Mouse (Mus musculus): ENCODE data around the gene Arrdc5.
A peak's percentile ranks its signal among the peaks of the same experiment; 100 is the strongest.
"Not testable (repeated sequence)": the region's sequence is repeated elsewhere in the genome, so short reads cannot be mapped to it uniquely, and the experiment has no call there.

Gene Arrdc5

DNA sequence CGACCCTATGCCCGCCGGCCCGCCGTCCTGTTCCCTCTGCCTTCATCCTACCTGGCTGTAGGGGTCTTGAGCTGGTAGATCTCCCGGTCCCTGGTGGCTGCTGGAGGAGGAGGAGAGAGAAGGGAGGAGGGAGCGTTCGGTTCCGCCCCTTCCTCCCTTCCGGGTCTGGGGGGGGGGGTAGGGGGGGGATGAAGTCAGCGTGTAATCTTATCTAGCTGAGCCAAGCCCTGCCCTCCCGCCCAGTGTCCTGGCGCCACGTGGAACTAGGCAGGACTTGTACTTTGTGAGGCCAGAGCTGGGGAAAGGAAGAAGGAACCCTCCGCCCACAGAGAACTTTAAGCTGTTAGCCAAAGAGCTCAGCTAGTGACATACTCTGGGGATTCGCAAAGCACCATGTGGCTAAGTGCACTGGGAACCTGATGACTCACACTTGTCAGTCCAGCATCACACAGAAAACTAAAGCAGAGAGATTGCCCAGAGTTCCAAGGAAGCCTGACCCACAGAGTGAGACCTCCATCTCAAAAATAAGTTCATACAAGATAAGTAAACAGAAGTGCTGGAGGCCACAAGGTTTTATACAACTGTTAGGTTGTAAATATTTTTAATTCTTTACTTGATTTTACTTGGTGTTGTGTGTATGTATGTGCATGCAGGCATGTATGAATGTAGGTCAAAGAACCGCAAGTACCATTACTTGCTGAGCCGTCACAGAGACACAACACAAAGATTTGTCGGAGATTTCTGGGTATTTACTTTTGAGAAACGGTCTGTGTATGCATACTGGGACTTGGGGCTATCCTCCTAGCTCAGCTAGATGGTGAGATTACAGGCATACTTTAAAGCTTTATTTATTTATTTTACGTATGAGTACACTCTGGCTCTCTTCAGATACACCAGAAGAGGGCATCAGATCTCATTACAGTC is 23.2 kb downstream of the Arrdc5 start, which contains the start of gene Ticam1:
Ticam1 (minus strand) TSS at position 144 of the 924 bp plus-strand sequence.
- peak; percentile 58 for DNase-seq

GRCm38 (mm10) chr17:56275842-56276480 is 24.1 kb downstream of the Arrdc5 start:
- no peak for DNase-seq

DNA sequence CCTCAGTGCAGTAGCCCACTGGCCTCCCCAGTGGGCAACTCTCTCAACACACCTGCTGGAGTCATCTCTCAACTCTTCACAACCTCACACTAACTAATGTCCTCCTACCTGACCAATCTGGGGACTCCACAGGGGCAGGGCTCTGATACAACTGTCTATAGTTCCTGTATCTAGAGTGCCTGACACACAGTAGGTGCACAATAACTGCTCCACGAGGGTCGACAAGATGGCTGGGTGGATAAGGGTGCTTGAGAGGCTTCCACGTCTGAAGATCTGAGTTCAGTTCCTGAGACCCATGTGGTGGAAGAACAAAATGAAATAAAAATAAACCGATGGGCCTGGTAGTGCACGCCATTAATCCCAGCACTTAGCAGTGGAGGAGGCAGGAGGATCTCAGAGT is 26.1 kb downstream of the Arrdc5 start:
- DNase-seq, result no peak

GRCm38 (mm10) chr17:56273482-56273881 is 26.6 kb downstream of the Arrdc5 start:
- no peak for DNase-seq

GRCm38 (mm10) chr17:56272644-56273043 is 27.4 kb downstream of the Arrdc5 start:
- DNase-seq, result no peak

- no peak for DNase-seq
These were observed 28.4 kb downstream of the Arrdc5 start for GRCm38 (mm10) chr17:56271609-56272253.

DNA sequence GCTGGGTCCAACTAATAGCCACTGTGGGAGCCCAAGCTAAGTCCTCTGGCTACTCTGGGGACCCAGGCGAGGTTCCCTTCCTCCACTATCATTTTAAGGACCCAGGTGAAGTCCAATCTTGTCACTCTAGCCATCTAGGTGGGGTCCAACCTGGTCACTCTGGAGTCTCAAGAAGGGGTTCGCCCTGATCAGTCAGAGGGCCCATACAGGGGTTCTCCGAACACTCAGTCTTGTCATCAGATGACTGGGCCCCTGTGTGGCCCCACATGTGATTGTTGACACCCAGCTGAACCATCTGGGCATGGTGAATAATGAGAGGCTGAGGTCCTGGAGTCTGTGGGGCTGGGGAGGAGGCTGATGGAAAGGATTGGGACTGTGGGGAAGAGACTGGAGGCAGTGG is 30.3 kb downstream of the Arrdc5 start:
- DNase-seq, result no peak

DNA sequence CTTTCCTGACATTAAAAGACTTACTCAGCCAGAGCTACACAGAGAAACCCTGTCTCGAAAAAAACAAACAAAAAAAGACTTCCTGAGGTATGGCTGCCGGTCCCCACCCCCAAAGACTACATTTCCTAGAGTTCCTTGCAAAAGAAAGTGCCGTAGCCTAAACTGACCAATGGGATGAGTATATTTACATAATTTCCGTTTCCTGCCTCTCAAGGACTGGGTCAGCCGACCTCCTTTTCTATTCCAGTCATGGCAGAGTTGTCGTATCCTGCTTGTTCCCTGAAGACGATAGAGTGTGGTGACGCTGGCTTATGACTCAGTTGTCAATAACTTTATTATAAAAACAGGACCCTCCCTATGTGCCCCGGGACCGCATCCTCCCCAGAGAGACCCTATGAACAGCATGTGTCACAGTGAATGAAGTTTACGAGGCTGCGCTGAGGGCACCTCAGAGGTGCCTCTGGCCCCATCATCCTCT is 30.9 kb downstream of the Arrdc5 start:
- DNase-seq, result no peak

GRCm38 (mm10) chr17:56266271-56266670 is 33.8 kb downstream of the Arrdc5 start:
- DNase-seq, result no peak

- no peak for DNase-seq
These were observed 34.2 kb downstream of the Arrdc5 start for GRCm38 (mm10) chr17:56265869-56266268.

GRCm38 (mm10) chr17:56265011-56265410 is 35.1 kb downstream of the Arrdc5 start:
- DNase-seq, result no peak

DNA sequence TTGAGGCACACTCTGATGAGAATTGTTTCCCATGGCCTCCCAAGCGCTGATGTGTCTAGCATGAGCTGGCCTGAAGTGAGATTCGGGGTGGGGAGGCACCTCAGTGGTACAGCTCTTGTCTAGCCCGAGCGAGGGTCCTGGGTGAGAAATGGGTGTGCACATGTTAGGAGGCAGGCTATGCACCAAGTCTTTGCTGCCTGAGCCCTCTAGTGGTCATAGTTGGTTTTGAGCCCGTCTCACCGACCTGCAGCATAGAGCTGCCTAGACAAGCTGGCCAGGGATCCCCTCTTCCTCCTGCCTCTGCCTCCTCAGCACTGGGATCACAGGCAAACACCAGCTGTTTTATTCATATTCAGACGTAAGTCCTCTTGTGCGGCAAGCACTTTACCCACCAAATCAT is 36.1 kb downstream of the Arrdc5 start:
- DNase-seq, result peak; percentile 83

DNA sequence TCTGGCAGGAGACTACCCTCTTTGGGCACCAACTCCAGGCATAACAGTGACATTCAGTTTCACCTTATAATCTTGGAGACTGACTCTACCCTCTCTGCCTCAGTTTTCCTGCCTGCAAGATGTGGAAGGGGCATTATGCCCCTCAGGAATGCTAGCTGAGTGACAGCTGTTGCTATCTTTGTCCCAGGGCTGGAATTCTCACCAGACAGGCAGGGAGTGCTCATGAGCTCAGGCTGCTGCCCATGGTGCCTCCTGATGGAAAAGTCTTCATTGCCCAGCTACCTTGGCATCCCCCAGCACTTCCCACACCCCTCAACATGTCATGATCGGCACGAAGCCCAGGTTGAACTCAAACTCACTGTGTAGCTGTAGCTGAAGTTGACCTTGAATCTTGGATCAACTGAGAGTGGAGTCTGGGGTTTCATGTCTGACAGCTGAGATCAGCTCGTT is 37.4 kb downstream of the Arrdc5 start:
- no peak for DNase-seq

DNA sequence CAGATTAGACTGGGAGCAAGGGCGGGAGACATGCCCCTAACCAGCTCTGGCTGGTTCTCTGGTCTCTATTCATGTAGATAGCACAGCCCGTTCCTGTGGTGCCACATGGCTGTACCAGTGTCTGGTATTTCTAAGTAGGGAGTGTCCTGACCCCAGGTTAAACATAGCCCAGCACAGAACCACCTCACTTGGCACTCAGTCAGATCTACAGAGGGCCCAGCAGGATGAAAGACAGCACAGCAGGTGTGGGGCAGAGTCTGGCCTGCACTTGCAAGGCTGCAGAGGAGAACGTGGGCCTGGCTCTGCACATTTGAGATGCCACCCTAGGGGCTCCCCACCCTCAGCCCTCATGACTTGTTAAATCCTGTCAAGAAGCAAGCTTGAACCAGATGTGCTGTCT is 38.9 kb downstream of the Arrdc5 start:
- no peak for DNase-seq

DNA sequence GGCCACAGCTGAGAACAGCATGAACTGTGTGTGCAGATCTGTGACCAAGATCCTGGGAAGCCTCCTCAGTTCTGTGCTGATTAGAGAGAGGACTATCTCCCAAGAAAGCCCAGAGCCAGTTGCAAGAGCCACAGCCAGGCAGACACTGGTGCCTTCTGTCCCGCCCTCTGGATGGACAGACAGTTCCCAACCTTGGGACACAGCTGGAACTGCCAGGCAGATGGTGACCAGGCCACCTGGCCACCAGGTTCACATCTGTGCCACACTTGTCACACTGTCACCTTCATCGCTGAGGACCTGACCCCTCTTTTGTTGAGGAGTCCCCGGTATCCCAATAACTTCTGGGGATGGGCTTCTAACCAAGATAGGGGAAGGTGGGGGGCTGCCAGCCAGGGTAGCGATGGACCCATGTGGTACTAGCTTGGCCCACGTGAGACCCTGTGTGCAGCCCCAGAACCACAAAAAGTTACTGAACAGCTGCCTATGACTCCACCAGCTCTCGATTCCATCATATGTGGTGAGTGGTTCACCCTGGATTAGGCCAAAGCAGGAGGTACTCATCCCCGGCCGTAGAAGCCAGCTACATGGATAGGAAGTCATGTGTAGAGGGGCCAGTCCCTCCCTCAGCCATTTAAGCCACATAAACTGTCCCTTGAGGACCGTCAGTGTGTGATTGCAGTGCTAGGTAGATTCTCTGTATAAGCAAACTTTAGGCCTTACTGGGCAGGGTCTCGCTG is 40.6 kb downstream of the Arrdc5 start:
- no peak for DNase-seq

GRCm38 (mm10) chr17:56258812-56259211 is 41.3 kb downstream of the Arrdc5 start:
- DNase-seq, result not testable (repeated sequence)

- DNase-seq, result not testable (repeated sequence)
These were observed 41.8 kb downstream of the Arrdc5 start for GRCm38 (mm10) chr17:56258269-56258668.

GRCm38 (mm10) chr17:56257181-56257894 is 42.7 kb downstream of the Arrdc5 start:
- no peak for DNase-seq

DNA sequence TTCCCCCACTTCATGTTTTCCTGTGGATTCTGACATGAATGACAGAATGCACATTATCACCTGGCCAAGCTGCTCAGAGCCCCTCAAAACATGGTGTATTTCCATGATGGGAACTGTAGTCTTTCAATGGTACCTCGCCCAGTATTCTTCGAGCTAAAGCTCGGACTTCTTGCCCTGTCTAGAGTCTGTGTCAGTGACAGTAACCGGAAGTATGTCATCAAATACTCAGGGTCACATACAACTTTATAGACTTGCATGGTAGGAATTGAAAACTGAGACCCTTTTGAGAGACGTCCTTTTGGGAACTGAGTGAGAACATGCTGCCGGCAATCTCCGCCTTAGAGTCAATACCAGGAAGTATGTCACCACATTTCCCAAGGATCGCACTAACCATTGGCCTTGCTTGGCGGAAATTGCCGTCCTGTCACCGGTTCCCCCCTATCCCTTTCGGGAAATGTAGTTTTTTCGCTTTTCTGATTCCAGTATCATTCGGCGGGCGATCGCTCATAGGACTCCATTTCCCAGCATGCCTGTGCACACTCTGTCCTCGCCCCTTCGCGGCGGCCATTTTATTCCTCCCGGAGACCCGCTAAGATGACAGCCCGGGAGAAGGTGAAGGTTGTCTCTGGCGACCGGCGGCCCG is 43.7 kb downstream of the Arrdc5 start, which contains the start of gene Fem1a:
Fem1a (plus strand) TSS at position 572 of the 643 bp plus-strand sequence.
- DNase-seq, result peak; percentile 89

DNA sequence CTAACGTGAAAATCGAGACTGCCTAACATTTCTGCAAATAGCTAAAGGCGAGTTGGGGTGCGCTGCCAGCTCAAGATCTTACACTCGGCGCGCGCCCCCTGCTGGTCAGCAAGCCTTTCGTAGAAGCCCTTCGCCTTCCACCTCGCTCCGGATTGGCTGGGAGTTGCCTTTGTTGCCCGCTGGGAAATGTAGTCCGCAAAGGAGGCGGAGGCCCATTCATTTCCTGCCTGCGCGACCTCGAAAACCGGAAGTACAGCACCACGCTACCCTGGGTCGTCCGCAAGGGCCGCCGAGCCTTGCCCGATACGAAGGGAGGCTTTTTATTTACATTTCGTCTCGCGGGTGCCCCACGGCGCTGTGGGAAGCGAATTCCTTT is 44.2 kb downstream of the Arrdc5 start:
- peak; percentile 100 for DNase-seq

DNA sequence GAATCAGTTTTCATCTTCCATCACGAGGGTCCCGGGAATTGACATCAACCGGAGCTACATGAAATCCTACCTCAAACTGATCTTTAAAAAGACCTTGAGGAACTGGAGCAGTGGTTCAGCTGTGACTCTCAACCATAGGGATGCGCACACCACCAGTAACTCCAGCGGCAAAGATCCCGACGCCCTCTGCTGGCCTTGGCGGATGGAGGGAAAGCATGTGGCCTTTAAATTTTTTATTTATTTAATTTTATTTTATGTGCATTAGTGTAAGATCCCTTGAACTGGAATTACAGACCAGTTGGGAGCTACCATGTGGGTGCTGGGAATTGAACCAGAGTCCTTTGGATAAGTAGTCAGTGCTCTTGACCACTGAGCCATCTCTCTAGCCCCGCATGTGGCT is 44.7 kb downstream of the Arrdc5 start:
- DNase-seq, result peak; percentile 65
